Mouse (Mus musculus) monocyte, adult 2 months (primary cell): Measurements from ENCODE around the gene Camk2g.

Source experiments
- DNase-seq, 2 experiments: peaks; one replicate each; pipeline ENCODE4 v3.0.0; 2022; ENCODE audit warnings: low spot score in 2 of 2, low read depth in 1 of 2

Gene Camk2g

DNA sequence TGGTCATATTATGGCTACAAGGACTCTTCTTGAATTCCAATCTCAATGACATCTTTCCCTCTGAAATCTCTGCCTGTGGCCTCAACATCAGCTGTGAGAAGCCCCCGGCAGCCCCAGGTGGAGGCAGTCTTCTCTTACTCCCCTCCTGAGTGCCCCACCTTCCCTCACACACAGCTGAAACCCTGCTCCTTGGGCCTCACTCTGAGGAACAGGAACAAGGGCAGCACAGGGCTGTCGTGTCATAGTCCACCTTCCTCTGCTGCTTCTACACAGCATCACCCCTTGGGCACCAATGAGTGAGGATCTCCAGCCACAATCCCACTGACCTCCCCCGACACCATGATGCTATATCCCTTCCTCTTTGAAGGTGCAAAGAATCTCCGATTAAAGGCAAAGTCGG is 7.9 kb downstream of the Camk2g start:
- no peak for DNase-seq

GRCm38 (mm10) chr14:20785231-20785630 is 8.7 kb downstream of the Camk2g start:
- DNase-seq, result peak in 1 of 2 experiments; percentile 21

DNA sequence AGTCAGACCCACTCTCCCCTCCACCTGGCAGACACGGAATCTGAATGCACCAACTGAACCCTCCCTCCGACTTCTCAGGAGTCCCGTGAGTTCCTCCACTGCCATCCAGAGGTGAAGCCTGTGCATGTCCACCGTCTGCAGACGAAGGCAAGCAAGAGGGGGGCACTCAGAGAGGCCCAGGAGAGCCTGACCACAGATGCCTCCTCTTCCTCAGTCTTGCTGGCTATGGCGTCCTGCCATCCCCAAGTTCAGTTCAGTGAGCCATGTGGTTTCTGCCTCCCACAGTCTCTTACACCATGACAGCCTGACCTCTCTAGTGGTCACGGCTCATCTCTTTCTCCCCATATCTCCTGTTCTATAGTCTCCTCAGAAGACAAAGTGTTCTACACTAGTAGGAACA is 9.2 kb downstream of the Camk2g start:
- DNase-seq, result no peak

DNA sequence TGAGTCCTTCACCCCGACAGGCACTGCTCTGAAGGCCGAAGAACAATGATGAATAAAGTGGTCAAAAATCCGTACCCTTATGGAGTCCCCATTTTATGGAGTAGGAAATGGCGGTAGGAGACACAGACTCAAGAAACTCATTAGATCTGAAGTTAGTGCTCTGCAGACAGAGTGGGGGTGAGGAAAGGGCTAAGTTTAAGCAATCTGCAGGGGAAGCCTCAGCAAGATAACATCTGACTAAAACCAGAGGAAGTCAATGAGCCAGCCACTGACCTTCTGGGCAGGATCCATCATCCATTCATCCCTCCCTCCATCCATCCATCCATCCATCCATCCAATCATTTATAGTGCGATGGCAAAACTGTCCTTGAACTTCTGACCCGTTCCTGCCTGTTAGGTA is 10.4 kb downstream of the Camk2g start:
- DNase-seq, result no peak

- DNase-seq, result no peak
These were observed 11.0 kb downstream of the Camk2g start for GRCm38 (mm10) chr14:20782860-20783259.

GRCm38 (mm10) chr14:20780217-20780616 is 13.7 kb downstream of the Camk2g start:
- DNase-seq, result no peak

GRCm38 (mm10) chr14:20778496-20778895 is 15.4 kb downstream of the Camk2g start:
- no peak for DNase-seq

DNA sequence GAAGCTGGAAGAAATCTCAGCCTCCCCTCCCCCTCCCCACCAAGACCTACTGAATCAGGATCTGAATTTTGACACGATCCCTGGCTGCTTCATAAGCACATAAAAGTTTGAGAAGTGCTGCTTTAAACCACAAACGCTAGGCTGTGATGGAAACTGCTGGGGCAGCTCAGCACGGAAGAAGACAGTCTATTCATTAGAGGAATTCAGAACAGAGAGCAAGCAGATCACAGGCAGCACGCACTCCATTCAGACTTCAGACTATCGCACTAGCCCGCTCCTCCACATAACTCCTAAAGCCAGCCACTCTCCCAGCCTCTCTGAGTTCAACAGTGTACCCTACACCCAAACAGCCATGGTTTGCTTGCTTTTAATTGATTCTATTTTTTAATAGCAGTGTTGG is 18.2 kb downstream of the Camk2g start:
- no peak for DNase-seq

- no peak for DNase-seq
These were observed 20.5 kb downstream of the Camk2g start for GRCm38 (mm10) chr14:20773410-20773809.

- no peak for DNase-seq
These were observed 21.1 kb downstream of the Camk2g start for GRCm38 (mm10) chr14:20772808-20773207.

DNA sequence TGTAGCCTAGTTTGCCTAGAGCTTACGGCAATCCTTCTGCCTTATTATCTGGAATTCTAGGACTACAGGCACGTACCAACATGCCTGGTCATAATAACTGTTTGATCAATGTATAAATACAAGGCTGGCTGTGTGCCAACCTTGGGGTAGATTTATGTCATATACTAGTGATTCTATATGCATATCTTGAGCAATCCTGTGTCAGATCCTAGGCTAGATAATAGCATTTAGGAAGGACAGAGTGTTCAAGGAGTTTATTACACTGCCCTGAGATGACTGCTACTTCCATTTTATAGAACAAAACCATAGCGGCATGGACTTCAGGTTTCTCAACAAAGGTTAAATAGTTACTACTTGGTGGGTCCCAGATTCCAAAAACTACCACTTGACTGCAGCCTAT is 21.9 kb downstream of the Camk2g start:
- no peak for DNase-seq

DNA sequence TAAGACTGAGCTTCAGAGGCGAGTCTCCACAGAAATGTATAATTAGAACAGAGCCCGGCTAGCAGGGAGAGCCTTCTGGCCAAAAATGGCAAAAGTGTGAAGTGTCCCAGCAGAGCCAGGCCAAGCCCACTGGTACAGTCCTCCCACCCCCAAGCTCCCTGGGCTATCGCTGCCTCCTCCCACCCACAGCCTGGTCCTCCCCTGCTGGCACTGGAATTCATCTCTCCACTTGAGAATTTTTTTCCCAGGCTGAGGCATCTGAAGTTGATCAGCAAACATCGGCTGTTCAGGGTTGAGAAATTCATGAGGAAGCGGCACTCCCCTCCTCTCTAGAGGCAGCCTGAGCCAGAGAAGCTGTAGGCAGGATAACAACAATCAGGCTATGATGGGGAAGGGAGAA is 25.3 kb downstream of the Camk2g start:
- DNase-seq, result no peak

DNA sequence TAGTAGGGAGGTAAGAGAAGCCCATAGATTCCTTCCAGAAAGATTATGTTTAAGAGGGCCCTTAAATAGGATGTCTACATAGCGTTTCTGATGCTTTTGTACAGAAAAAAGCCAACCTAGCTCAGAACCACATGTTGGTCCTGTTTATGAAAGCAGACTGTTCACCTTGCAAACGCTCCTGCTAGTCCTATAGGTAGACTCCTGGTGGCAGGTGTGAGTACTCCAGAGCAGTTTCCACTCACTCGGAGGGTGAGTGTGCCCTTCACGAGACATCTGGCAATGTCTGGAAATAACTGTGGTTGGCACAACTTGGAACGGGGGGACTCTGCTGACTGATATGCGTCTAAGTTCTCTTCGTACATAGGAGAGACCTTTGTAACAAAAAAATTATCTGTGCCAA is 26.0 kb downstream of the Camk2g start:
- DNase-seq, result no peak

GRCm38 (mm10) chr14:20765642-20766258 is 28.1 kb downstream of the Camk2g start:
- peak; percentile 45 to 76 for DNase-seq

- no peak for DNase-seq
These were observed 28.9 kb downstream of the Camk2g start for GRCm38 (mm10) chr14:20764942-20765341.

- no peak for DNase-seq
These were observed 35.0 kb downstream of the Camk2g start for GRCm38 (mm10) chr14:20758768-20759435.

DNA sequence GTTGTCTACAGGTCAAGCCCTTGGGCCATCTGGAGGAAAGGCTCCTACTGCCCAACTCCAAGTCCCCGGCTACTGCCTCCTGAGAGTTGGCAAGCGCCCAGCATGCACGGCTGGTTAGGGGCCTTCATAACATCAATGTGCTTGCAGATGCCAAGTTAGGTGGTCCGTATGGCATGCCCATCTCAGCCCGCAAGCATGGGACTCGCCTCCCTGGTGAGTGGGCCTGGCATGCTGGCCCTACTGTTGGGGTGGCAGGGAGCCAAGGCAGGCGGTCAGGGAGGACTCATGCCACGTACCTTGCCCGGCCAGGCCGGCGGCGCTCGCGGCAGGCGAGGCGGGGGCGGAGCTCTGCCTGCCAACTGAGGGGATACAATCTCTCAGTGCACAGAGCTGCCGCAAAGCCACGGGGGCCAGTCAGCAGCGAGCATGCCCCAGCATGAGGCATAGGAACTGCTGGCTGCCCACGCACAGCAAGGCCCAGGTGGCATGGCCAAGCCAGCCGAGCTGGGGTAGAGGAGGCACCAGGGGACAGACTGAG is 36.4 kb downstream of the Camk2g start:
- no peak for DNase-seq

- DNase-seq, result no peak
These were observed 40.1 kb downstream of the Camk2g start for GRCm38 (mm10) chr14:20753792-20754191.

GRCm38 (mm10) chr14:20750503-20750902 is 43.4 kb downstream of the Camk2g start:
- no peak for DNase-seq

- DNase-seq, result no peak
These were observed 44.3 kb downstream of the Camk2g start for GRCm38 (mm10) chr14:20749494-20750051.

GRCm38 (mm10) chr14:20748388-20748787 is 45.5 kb downstream of the Camk2g start:
- no peak for DNase-seq

GRCm38 (mm10) chr14:20746935-20747334 is 47.0 kb downstream of the Camk2g start:
- no peak for DNase-seq
